Mouse (Mus musculus) ovary, postnatal 36 days (tissue): ENCODE data around the gene Gm21870.
"Not testable (repeated sequence)": the region's sequence is repeated elsewhere in the genome, so short reads cannot be mapped to it uniquely, and the experiment has no call there.

Source experiments
- DNase-seq: peaks from one replicate; pipeline ENCODE4 v3.0.0; 2022; ENCODE audit warnings: low spot score, mixed read lengths

The Gm21870 gene

DNA sequence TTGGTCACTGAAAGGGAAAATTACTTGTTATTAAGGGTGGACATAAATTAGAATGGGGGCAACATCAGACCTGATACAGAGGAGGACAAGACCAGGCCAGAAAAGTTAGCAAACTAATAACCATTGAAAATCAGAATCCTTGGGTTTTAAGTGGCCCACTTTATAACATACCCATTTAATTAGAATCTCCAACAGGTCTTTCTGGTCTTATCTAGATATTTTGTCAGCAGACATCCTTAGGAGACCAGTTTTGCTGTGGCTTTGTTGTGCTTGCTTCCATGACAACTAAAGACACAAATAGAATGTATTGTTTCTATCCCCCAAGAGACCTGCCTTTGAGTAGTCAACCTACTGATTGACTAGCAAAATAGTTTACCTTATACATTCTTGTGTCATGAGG, at the start of gene Gm21870:
Gene Gm21870 (minus strand): TSS at position 101 of the 400 bp plus-strand sequence.
- not testable (repeated sequence) for DNase-seq

DNA sequence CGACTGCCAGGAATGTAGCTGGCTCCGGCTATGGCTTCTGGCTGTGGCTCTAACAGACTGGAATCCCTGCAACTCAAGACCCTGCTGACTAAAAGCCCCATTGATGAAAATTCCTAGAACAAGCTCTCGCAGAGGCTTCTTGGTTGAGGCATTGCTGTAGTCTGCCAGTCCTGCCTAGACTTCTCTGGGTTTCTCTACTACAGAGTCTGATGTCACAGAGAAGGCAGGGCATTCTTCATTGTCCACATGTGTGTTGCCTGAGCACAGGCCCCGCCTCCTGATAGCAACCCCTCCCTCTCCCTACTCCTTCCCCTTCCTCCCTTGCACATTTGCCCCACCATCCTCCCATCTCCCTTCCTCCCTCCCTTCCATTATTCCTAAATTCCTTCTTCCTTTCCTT, 30.2 kb downstream of the Gm21870 start, which contains the start of gene Btbd35f6:
Gene Btbd35f6 (minus strand): TSS at position 101 of the 400 bp plus-strand sequence.
- DNase-seq, result not testable (repeated sequence)
